Mouse (Mus musculus) embryo, embryonic 9.5 days (tissue): ENCODE measurements around the gene Uck2.

Experiments
- DNase-seq: peaks from one replicate; pipeline ENCODE4 v3.0.0-alpha.2; 2017; ENCODE audit errors: extremely low spot score

The Uck2 gene

GRCm38 (mm10) chr1:167211979-167212614, 73.0 kb downstream of the Uck2 start:
- peak; percentile 55 for DNase-seq

- no peak for DNase-seq
These were observed 76.3 kb downstream of the Uck2 start for GRCm38 (mm10) chr1:167208816-167209215.

GRCm38 (mm10) chr1:167205177-167205750, 79.9 kb downstream of the Uck2 start:
- DNase-seq: no peak

GRCm38 (mm10) chr1:167204421-167204820, 80.7 kb downstream of the Uck2 start:
- DNase-seq: no peak

DNA sequence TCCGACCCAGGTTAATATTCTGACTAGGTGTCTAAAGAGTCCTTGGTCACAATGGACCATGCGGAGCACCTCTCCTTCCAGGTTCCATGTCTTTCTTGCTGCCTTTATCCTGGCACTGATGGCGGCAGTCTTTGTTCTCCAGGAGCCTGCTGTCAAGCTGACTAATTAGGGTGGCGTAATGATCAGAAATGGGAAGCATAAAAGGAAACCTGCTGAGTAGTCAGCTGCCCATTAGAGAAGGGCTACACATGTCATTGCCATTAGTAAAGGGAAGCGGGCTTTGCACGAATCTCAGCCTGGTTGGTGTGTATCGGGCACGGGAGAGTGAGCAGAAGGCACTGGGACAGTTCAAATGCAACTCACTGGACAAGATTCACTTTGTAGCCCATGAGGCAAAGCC, 90.4 kb downstream of the Uck2 start:
- DNase-seq: no peak

DNA sequence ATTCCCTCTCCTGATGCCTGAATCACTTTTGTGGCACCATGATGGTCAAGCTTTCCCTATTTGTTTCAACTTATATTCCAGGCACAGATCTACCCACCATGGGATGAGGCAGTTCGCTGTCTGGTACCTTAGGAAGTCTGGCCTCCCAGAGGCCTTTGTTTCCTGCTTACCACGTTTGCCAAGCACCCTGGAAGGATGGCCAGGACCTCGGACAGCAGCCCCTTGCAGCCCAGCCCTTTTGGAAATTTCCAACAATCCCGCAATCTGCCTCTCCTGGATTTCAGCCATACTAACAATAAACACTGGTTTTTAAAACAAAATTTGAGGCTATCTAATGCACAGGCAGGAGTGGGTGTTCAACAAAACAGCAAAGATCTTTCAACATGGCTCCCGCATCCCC, 97.3 kb downstream of the Uck2 start:
- peak; percentile 20 for DNase-seq

DNA sequence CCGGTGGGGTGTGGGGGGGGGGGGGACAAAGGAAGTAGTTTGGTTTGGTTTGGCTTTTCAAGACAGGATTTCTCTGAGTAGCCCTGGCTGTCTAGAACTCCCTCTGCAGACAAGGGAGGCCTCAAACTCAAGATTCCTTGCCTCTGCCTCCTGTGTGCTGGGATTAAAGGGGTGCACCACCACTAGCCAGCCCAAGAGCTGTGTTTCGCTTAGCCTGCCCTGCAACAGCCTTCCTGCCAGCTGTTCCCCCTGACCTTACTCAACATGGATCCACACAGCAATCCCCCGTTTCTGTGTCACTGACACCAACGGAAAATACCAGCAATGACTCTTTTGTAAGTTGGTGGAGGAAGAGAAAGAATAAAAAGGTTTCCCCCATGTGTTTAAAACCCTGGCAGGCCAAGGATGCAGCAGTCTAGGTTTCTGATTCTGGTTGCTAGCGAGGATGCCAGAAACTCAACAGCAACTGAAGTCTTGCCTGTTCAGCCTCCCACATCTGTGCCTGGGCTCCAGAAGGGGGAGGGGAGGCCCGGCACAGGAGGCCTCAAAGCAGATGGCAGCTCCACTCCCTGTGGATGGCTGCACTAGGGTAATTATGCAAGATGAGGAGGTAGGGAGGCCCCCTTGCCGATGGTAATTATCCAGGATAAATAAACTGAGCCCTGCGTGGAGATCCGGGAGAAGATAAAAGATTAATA, 103.1 kb downstream of the Uck2 start:
- peak; percentile 41 for DNase-seq
